Mouse (Mus musculus): Measurements from ENCODE around the gene Tbx2. TPM values are rescaled to one million over a fixed set of nuclear protein-coding genes. Genes with fewer than 3 reads are reported as not detected.

Gene Tbx2
- polyA plus RNA-seq, 1 experiment from 2014 or later = 0.43 TPM

GRCm38 (mm10) chr11:85837291-85837647 is 4.9 kb downstream of the Tbx2 start:
- H3K4me1 ChIP-seq = peaks cover 49% of the 10 kb centered on the region
- H3K27ac ChIP-seq (replicated peaks) = no peak overlapping the region
- no peaks in the 10 kb centered on the region for H3K9me3 ChIP-seq (replicated peaks)
- no peak for DNase-seq (ENCODE audit: low spot score)
- peaks cover 100% of the 10 kb centered on the region for H3K27me3 ChIP-seq (ENCODE audit: low read depth, poor library complexity, severe bottlenecking)
- no peaks in the 10 kb centered on the region for H3K36me3 ChIP-seq
- WGBS = under 1% methylated on average over 18 of the region's 18 CpGs
- H3K4me3 ChIP-seq = peak overlapping the region; percentile 40

- H3K36me3 ChIP-seq = no peaks in the 10 kb centered on the region
- peak; percentile 67 for DNase-seq (ENCODE audit: low spot score)
- no peaks in the 10 kb centered on the region for H3K9me3 ChIP-seq (replicated peaks)
- under 1% methylated on average over 67 of the region's 67 CpGs for WGBS
- peak overlapping the region; percentile 40 for H3K4me3 ChIP-seq
- no peak overlapping the region; the same call in 1 of the 2 replicates for H3K27ac ChIP-seq (replicated peaks)
- peaks cover 49% of the 10 kb centered on the region for H3K4me1 ChIP-seq
- H3K27me3 ChIP-seq (ENCODE audit: low read depth, poor library complexity, severe bottlenecking) = peaks cover 100% of the 10 kb centered on the region
These were observed 5.5 kb downstream of the Tbx2 start for GRCm38 (mm10) chr11:85837648-85838423.

GRCm38 (mm10) chr11:85838424-85839257 is 6.3 kb downstream of the Tbx2 start:
- Histone ChIP-seq H3K9me3 (replicated peaks) (no peaks in the 10 kb centered on the region), H3K27ac (replicated peaks) (no peak overlapping the region; the same call in 1 of the 2 replicates), H3K4me3 (peak overlapping the region; percentile 40), H3K36me3 (no peaks in the 10 kb centered on the region), H3K27me3 (ENCODE audit: low read depth, poor library complexity, severe bottlenecking) (peaks cover 100% of the 10 kb centered on the region), H3K4me1 (peaks cover 49% of the 10 kb centered on the region)
- peak; percentile 57 for DNase-seq (ENCODE audit: low spot score)
- 5% methylated on average over 20 of the region's 20 CpGs for WGBS

- Histone ChIP-seq H3K4me3 (no peak overlapping the region), H3K36me3 (no peaks in the 10 kb centered on the region)
- DNase-seq (ENCODE audit: low spot score) = no peak
These were observed 7.1 kb downstream of the Tbx2 start for GRCm38 (mm10) chr11:85839258-85840030.

GRCm38 (mm10) chr11:85840031-85840802 is 7.9 kb downstream of the Tbx2 start:
- WGBS = 3% methylated on average over 27 of the region's 27 CpGs
- Histone ChIP-seq H3K36me3 (no peaks in the 10 kb centered on the region), H3K27me3 (ENCODE audit: low read depth, poor library complexity, severe bottlenecking) (peaks cover 98% of the 10 kb centered on the region), H3K4me1 (peaks cover 56% of the 10 kb centered on the region), H3K4me3 (peak overlapping the region; percentile 33), H3K9me3 (replicated peaks) (no peaks in the 10 kb centered on the region), H3K27ac (replicated peaks) (no peak overlapping the region)
- DNase-seq (ENCODE audit: low spot score) = peak; percentile 49

More at GRCm38 (mm10) chr11:85839258-85840030, 7.1 kb downstream of the Tbx2 start:
- Histone ChIP-seq H3K9me3 (replicated peaks) (no peaks in the 10 kb centered on the region), H3K27ac (replicated peaks) (no peak overlapping the region), H3K27me3 (ENCODE audit: low read depth, poor library complexity, severe bottlenecking) (peaks cover 98% of the 10 kb centered on the region), H3K4me1 (peaks cover 57% of the 10 kb centered on the region)
- 6% methylated on average over 7 of the region's 7 CpGs for WGBS

- Histone ChIP-seq H3K9me3 (replicated peaks) (no peaks in the 10 kb centered on the region), H3K4me1 (peaks cover 56% of the 10 kb centered on the region), H3K4me3 (peak overlapping the region; percentile 33), H3K36me3 (no peaks in the 10 kb centered on the region), H3K27ac (replicated peaks) (no peak overlapping the region), H3K27me3 (ENCODE audit: low read depth, poor library complexity, severe bottlenecking) (peaks cover 98% of the 10 kb centered on the region)
- peak; percentile 47 for DNase-seq (ENCODE audit: low spot score)
- 1% methylated on average over 21 of the region's 21 CpGs for WGBS
These were observed 8.4 kb downstream of the Tbx2 start for GRCm38 (mm10) chr11:85840803-85841145.

GRCm38 (mm10) chr11:85841211-85841681 is 8.9 kb downstream of the Tbx2 start:
- no peak overlapping the region for H3K27ac ChIP-seq (replicated peaks)
- peak overlapping the region; percentile 46 for H3K4me3 ChIP-seq
- WGBS = 7% methylated on average over 8 of the region's 8 CpGs

GRCm38 (mm10) chr11:85841980-85842379 is 9.6 kb downstream of the Tbx2 start:
- H3K4me1 ChIP-seq = peaks cover 57% of the 10 kb centered on the region
- no peaks in the 10 kb centered on the region for H3K36me3 ChIP-seq

More at GRCm38 (mm10) chr11:85841211-85841681, 8.9 kb downstream of the Tbx2 start:
- Histone ChIP-seq H3K9me3 (replicated peaks) (no peaks in the 10 kb centered on the region), H3K27me3 (ENCODE audit: low read depth, poor library complexity, severe bottlenecking) (peaks cover 98% of the 10 kb centered on the region), H3K4me1 (peaks cover 57% of the 10 kb centered on the region), H3K36me3 (no peaks in the 10 kb centered on the region)
- peak; percentile 41 for DNase-seq (ENCODE audit: low spot score)

GRCm38 (mm10) chr11:85842596-85843346 is 10.4 kb downstream of the Tbx2 start:
- Histone ChIP-seq H3K4me1 (peaks cover 51% of the 10 kb centered on the region), H3K27me3 (ENCODE audit: low read depth, poor library complexity, severe bottlenecking) (peaks cover 98% of the 10 kb centered on the region), H3K36me3 (no peaks in the 10 kb centered on the region), H3K4me3 (peak overlapping the region; percentile 58), H3K27ac (replicated peaks) (no peak overlapping the region), H3K9me3 (replicated peaks) (no peaks in the 10 kb centered on the region)
- WGBS = 4% methylated on average over 24 of the region's 24 CpGs
- peak; percentile 35 for DNase-seq (ENCODE audit: low spot score)

More at GRCm38 (mm10) chr11:85841980-85842379, 9.6 kb downstream of the Tbx2 start:
- Histone ChIP-seq H3K9me3 (replicated peaks) (no peaks in the 10 kb centered on the region), H3K27ac (replicated peaks) (no peak overlapping the region), H3K4me3 (peak overlapping the region; percentile 46), H3K27me3 (ENCODE audit: low read depth, poor library complexity, severe bottlenecking) (peaks cover 98% of the 10 kb centered on the region)
- DNase-seq (ENCODE audit: low spot score) = peak; percentile 86
- WGBS = 0% methylated on average over 32 of the region's 32 CpGs

GRCm38 (mm10) chr11:85843347-85843692 is 11.0 kb downstream of the Tbx2 start:
- under 1% methylated on average over 18 of the region's 18 CpGs for WGBS
- Histone ChIP-seq H3K36me3 (no peaks in the 10 kb centered on the region), H3K27ac (replicated peaks) (peak overlapping the region; percentile 65), H3K9me3 (replicated peaks) (no peaks in the 10 kb centered on the region), H3K27me3 (ENCODE audit: low read depth, poor library complexity, severe bottlenecking) (peaks cover 98% of the 10 kb centered on the region), H3K4me3 (peak overlapping the region; percentile 58), H3K4me1 (peaks cover 45% of the 10 kb centered on the region)
- peak; percentile 81 for DNase-seq (ENCODE audit: low spot score)

Data from midbrain, embryonic 10.5 days (tissue).